Comparison of ENCODE assay signal across 18 mouse cellular contexts in the genomic region with DNA sequence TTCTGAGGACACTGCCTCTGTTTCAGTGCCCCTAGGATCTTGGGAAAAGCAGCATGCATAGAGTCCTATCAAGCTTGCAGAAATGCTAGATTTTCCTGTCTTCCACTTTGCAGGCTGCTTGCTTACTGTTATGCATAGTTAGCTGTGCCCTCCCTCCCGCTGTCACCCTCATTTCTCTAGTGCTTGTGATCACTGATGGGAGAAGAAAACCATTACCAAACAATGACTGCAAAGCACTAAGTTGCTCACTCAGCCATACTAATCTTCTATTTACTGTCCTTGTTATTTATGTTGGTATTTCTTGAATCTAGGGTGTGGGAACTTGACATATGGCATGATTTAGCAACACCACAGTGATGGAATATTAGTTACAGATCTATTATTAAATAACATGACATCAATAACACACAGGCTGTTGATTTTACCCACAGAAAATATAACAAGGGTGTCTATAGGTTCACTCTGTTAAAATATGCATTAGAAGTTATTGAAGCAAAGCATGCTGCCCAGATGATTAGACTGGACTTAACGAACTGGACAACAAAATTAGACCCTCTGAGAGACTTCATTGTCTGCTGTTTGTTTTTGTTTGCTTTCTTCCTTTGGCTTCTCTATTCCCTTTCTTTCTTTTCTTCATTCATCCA.
DNase-seq lines count a peak whose midpoint lies in the region; ATAC-seq and TF ChIP-seq lines count a peak whose summit lies in the region.
"Had no signal": no experiment of that assay in that cellular context is flagged by ENCODE, and none has a peak within 500 bp of the region (broad histone marks: within the 10 kb centered on the region; RNA-seq: fewer than 3 reads in every experiment).

No protein-coding gene starts in this region.

- H3K9ac ChIP-seq in kidney, embryonic 15.5 days = no peak overlapping the region
- no peak overlapping the region for H3K9ac ChIP-seq in hindbrain, postnatal 0 days (replicated peaks; ENCODE audit: low read length)
- H3K9ac ChIP-seq: embryonic facial prominence, embryonic 12.5 days; liver, embryonic 12.5 days; lung, embryonic 15.5 days; stomach, embryonic 15.5 days had no signal

- H3K4me3 ChIP-seq in kidney, embryonic 15.5 days (replicated peaks) = no peak overlapping the region
- no peak overlapping the region for H3K4me3 ChIP-seq in hindbrain, postnatal 0 days (ENCODE audit: low read length)
- no peak overlapping the region for H3K4me3 ChIP-seq in lung, adult 2 months (replicated peaks; ENCODE audit: extremely low read depth, low read depth, low read length)
- H3K4me3 ChIP-seq: embryonic facial prominence, embryonic 12.5 days; liver, embryonic 12.5 days; lung, embryonic 15.5 days; stomach, embryonic 15.5 days had no signal

- H3K36me3 ChIP-seq in kidney, embryonic 15.5 days = no peaks in the 10 kb centered on the region
- no peaks in the 10 kb centered on the region for H3K36me3 ChIP-seq in hindbrain, postnatal 0 days (ENCODE audit: insufficient read depth, low read length)
- H3K36me3 ChIP-seq: embryonic facial prominence, embryonic 12.5 days; liver, embryonic 12.5 days; lung, embryonic 15.5 days; stomach, embryonic 15.5 days had no signal

- no peak for DNase-seq in kidney, postnatal 14 days
- peak; percentile 20 for DNase-seq in Muller cell, postnatal 12 days (ENCODE audit: inconsistent ontology term)
- DNase-seq in R1 (ENCODE audit: low read depth, low spot score) = peak; percentile 2
- DNase-seq in hindbrain, postnatal 0 days (ENCODE audit: low spot score) = peak; percentile 40
- DNase-seq in left cerebral cortex, adult 11 months (ENCODE audit: low spot score) = no peak
- no peak for DNase-seq in lung, adult 2 months
- no peak for DNase-seq in left cerebral cortex, postnatal 4 days
- DNase-seq: adrenal gland, postnatal 10 days; cerebellum, adult 18-20 months; cerebellum, postnatal 36 days; gastrocnemius, postnatal 36 days; spleen, adult 18-20 months; thymus, adult 2 months had no signal

- intact Hi-C loops in left cerebral cortex, postnatal 4 days (cut with DNase I) = no loop called here

- H3K27ac ChIP-seq in kidney, embryonic 15.5 days = no peak overlapping the region
- H3K27ac ChIP-seq in hindbrain, postnatal 0 days = no peak overlapping the region
- H3K27ac ChIP-seq: embryonic facial prominence, embryonic 12.5 days; liver, embryonic 12.5 days; lung, embryonic 15.5 days; stomach, embryonic 15.5 days had no signal

- H3K4me1 ChIP-seq in kidney, embryonic 15.5 days = no peaks in the 10 kb centered on the region
- no peaks in the 10 kb centered on the region for H3K4me1 ChIP-seq in hindbrain, postnatal 0 days (ENCODE audit: insufficient read depth, low read length)
- no peaks in the 10 kb centered on the region for H3K4me1 ChIP-seq in lung, adult 2 months (ENCODE audit: control insufficient read depth, insufficient read depth, low read length)
- H3K4me1 ChIP-seq: embryonic facial prominence, embryonic 12.5 days; liver, embryonic 12.5 days; lung, embryonic 15.5 days; stomach, embryonic 15.5 days had no signal

- H3K4me2 ChIP-seq in kidney, embryonic 15.5 days = no peak overlapping the region
- no peak overlapping the region for H3K4me2 ChIP-seq in hindbrain, postnatal 0 days (ENCODE audit: low read depth, low read length)
- H3K4me2 ChIP-seq: embryonic facial prominence, embryonic 12.5 days; liver, embryonic 12.5 days; lung, embryonic 15.5 days; stomach, embryonic 15.5 days had no signal

- ATAC-seq in kidney, embryonic 15.5 days (replicated peaks; ENCODE audit: low FRiP score) = peak; percentile 95
- ATAC-seq in hindbrain, postnatal 0 days = no peak
- ATAC-seq: liver, embryonic 12.5 days had no signal

- 49% methylated on average over 2 of the region's 2 CpGs for WGBS in kidney, embryonic 15.5 days
- 21% methylated on average over 2 of the region's 2 CpGs for WGBS in hindbrain, postnatal 0 days
- 67% methylated on average over 2 of the region's 2 CpGs for WGBS in lung, adult 2 months

- H3K27me3 ChIP-seq in kidney, embryonic 15.5 days = no peaks in the 10 kb centered on the region
- no peaks in the 10 kb centered on the region for H3K27me3 ChIP-seq in hindbrain, postnatal 0 days (ENCODE audit: insufficient read depth, low read length)
- H3K27me3 ChIP-seq: embryonic facial prominence, embryonic 12.5 days; liver, embryonic 12.5 days; lung, embryonic 15.5 days; stomach, embryonic 15.5 days had no signal

- no peak for TF ChIP-seq POLR2A in lung, adult 2 months (IDR thresholded peaks at IDR 0.05; ENCODE audit: borderline replicate concordance, extremely low read depth, low read depth, low read length)

- no peak for TF ChIP-seq CTCF in hindbrain, postnatal 0 days (IDR thresholded peaks at IDR 0.05; ENCODE audit: low read depth)
- no peak for TF ChIP-seq CTCF in lung, adult 2 months (IDR thresholded peaks at IDR 0.05; ENCODE audit: insufficient read depth, low read length)

- no peaks in the 10 kb centered on the region for H3K9me3 ChIP-seq in kidney, embryonic 15.5 days (replicated peaks)
- H3K9me3 ChIP-seq in hindbrain, postnatal 0 days (ENCODE audit: low read length) = no peaks in the 10 kb centered on the region
- H3K9me3 ChIP-seq: embryonic facial prominence, embryonic 12.5 days; liver, embryonic 12.5 days; lung, embryonic 15.5 days; stomach, embryonic 15.5 days had no signal

Comparison
In these comparisons a context has a peak if more than half of its experiments do, and no peak if none do; other contexts are left out.
1. DNase-seq: peak in Muller cell, postnatal 12 days (single experiment), R1 (single experiment) and hindbrain, postnatal 0 days (single experiment); none in kidney, postnatal 14 days (single experiment), left cerebral cortex, adult 11 months (single experiment), lung, adult 2 months (single experiment) and left cerebral cortex, postnatal 4 days (single experiment).